Mouse (Mus musculus) hindbrain, embryonic 13.5 days (tissue): Measurements from ENCODE around the gene Cacna1i. TPM values are rescaled to one million over a fixed set of nuclear protein-coding genes. Genes with fewer than 3 reads are reported as not detected.

Experiments used
- ATAC-seq: fragments of 200-750 bp; cut with Nextera tagmentation; 2 replicates; pipeline ENCODE4 v1.8.0; 2017; ENCODE audit warnings: moderate TSS enrichment; ENCODE audit not compliant: low FRiP score
- H3K27ac ChIP-seq: fragments of 300-500 bp; sonication (generic); 2 replicates; pipeline ENCODE4 v1.5.1; 2015; ENCODE audit warnings: inconsistent platforms, mild to moderate bottlenecking, moderate library complexity
- H3K27me3 ChIP-seq: fragments of 300-500 bp; sonication (generic); 2 replicates; pipeline ENCODE4 v1.6.1; 2015; ENCODE audit warnings: mild to moderate bottlenecking, inconsistent platforms
- H3K36me3 ChIP-seq: fragments of 300-500 bp; sonication (generic); 2 replicates; pipeline ENCODE4 v1.6.1; 2015; ENCODE audit warnings: mild to moderate bottlenecking, inconsistent platforms
- H3K4me1 ChIP-seq: fragments of 300-500 bp; sonication (generic); replicated peaks from 2 replicates; pipeline ENCODE4 v1.6.1; 2015; ENCODE audit warnings: inconsistent platforms
- H3K4me2 ChIP-seq: fragments of 300-500 bp; sonication (generic); 2 replicates; pipeline ENCODE4 v1.6.1; 2015; ENCODE audit warnings: inconsistent platforms, mild to moderate bottlenecking, moderate library complexity
- H3K4me3 ChIP-seq: fragments of 300-500 bp; sonication (generic); 2 replicates; pipeline ENCODE4 v1.5.1; 2015; ENCODE audit warnings: mild to moderate bottlenecking, inconsistent platforms
- H3K9ac ChIP-seq: fragments of 300-500 bp; sonication (generic); 2 replicates; pipeline ENCODE4 v1.6.1; 2015; ENCODE audit warnings: mild to moderate bottlenecking, inconsistent platforms
- H3K9me3 ChIP-seq: fragments of 300-500 bp; sonication (generic); 2 replicates; pipeline ENCODE4 v1.6.1; 2016; ENCODE audit warnings: inconsistent platforms
- WGBS: fragments of 180-500 bp; shearing (Covaris S2); methylation state at CpG from one replicate; pipeline ENCODE4 v1.1.7; 2015; 5-methylcytosine and 5-hydroxymethylcytosine counted together
- polyA plus RNA-seq: library from polyadenylated mRNA; unstranded; fragments of >200 nt; fragmentation: Nextera tagmentation; extraction: Ambion mirVana; gene quantifications from 2 replicates; pipeline ENCODE4 v1.2.1, GENCODE M21; 2015

The Cacna1i gene
- polyA plus RNA-seq, 1 experiment from 2014 or later = 0.34 TPM

- Histone ChIP-seq H3K9me3 (no peaks in the 10 kb centered on the region), H3K4me3 (no peak overlapping the region), H3K4me2 (0 out of 2 replicates have a peak overlapping the region, but pooled peaks have one; percentile 13), H3K36me3 (no peaks in the 10 kb centered on the region), H3K27me3 (no peaks in the 10 kb centered on the region), H3K9ac (no peak overlapping the region), H3K27ac (peak overlapping the region; percentile 35; the same call in 1 of the 2 replicates), H3K4me1 (peaks cover 10% of the 10 kb centered on the region)
- WGBS = 40% methylated on average over 11 of the region's 11 CpGs
- no peak for ATAC-seq
Observed at GRCm38 (mm10) chr15:80430324-80430723, 143.3 kb downstream of the Cacna1i start.

- no peak for ATAC-seq
- no peak overlapping the region for H3K9ac ChIP-seq
- H3K4me1 ChIP-seq = peaks cover 14% of the 10 kb centered on the region
- H3K9me3 ChIP-seq = no peaks in the 10 kb centered on the region
- no peak overlapping the region for H3K4me2 ChIP-seq
- H3K27me3 ChIP-seq = no peaks in the 10 kb centered on the region
- H3K36me3 ChIP-seq = no peaks in the 10 kb centered on the region
- no peak overlapping the region for H3K27ac ChIP-seq
- 80% methylated on average over 5 of the region's 5 CpGs for WGBS
- no peak overlapping the region for H3K4me3 ChIP-seq
Observed at GRCm38 (mm10) chr15:80436961-80437360, 149.9 kb downstream of the Cacna1i start.

GRCm38 (mm10) chr15:80437996-80438395, 151.0 kb downstream of the Cacna1i start:
- H3K4me3 ChIP-seq = no peak overlapping the region
- WGBS = 70% methylated on average over 9 of the region's 9 CpGs
- no peaks in the 10 kb centered on the region for H3K9me3 ChIP-seq
- no peak for ATAC-seq
- H3K36me3 ChIP-seq = no peaks in the 10 kb centered on the region
- H3K27me3 ChIP-seq = no peaks in the 10 kb centered on the region
- H3K9ac ChIP-seq = no peak overlapping the region
- no peak overlapping the region for H3K27ac ChIP-seq
- no peak overlapping the region for H3K4me2 ChIP-seq
- H3K4me1 ChIP-seq = peaks cover 14% of the 10 kb centered on the region

GRCm38 (mm10) chr15:80438423-80438822, 151.4 kb downstream of the Cacna1i start:
- H3K9me3 ChIP-seq = no peaks in the 10 kb centered on the region
- 72% methylated on average over 9 of the region's 9 CpGs for WGBS
- H3K4me2 ChIP-seq = no peak overlapping the region
- H3K36me3 ChIP-seq = no peaks in the 10 kb centered on the region
- H3K9ac ChIP-seq = no peak overlapping the region
- ATAC-seq = no peak
- no peak overlapping the region for H3K4me3 ChIP-seq
- no peak overlapping the region for H3K27ac ChIP-seq
- no peaks in the 10 kb centered on the region for H3K27me3 ChIP-seq
- peaks cover 14% of the 10 kb centered on the region for H3K4me1 ChIP-seq

GRCm38 (mm10) chr15:80440195-80440594, 153.2 kb downstream of the Cacna1i start:
- H3K27me3 ChIP-seq = no peaks in the 10 kb centered on the region
- no peak overlapping the region for H3K27ac ChIP-seq
- no peak for ATAC-seq
- no peak overlapping the region for H3K4me3 ChIP-seq
- H3K36me3 ChIP-seq = no peaks in the 10 kb centered on the region
- peaks cover 14% of the 10 kb centered on the region for H3K4me1 ChIP-seq
- no peak overlapping the region for H3K4me2 ChIP-seq
- H3K9ac ChIP-seq = no peak overlapping the region
- H3K9me3 ChIP-seq = no peaks in the 10 kb centered on the region
- 90% methylated on average over 6 of the region's 6 CpGs for WGBS

GRCm38 (mm10) chr15:80445956-80446687, 159.1 kb downstream of the Cacna1i start:
- H3K9ac ChIP-seq = no peak overlapping the region
- H3K4me1 ChIP-seq = no peaks in the 10 kb centered on the region
- no peak overlapping the region for H3K4me2 ChIP-seq
- H3K27me3 ChIP-seq = no peaks in the 10 kb centered on the region
- no peak overlapping the region for H3K4me3 ChIP-seq
- H3K36me3 ChIP-seq = no peaks in the 10 kb centered on the region
- 79% methylated on average over 15 of the region's 15 CpGs for WGBS
- H3K9me3 ChIP-seq = no peaks in the 10 kb centered on the region
- no peak for ATAC-seq
- H3K27ac ChIP-seq = no peak overlapping the region

Other genes with a start within 250 kb of the Cacna1i start
- gene Syngr1, start 195.9 kb upstream of the Cacna1i start, polyA plus RNA-seq = 27.9 and 28.3 TPM in 2 replicates
- 613 and 622 TPM in 2 replicates for gene Rpl3, start 195.4 kb upstream of the Cacna1i start, polyA plus RNA-seq
- gene Tab1, start 154.1 kb upstream of the Cacna1i start, polyA plus RNA-seq = 38.3 and 41.2 TPM in 2 replicates
- gene Mgat3, start 113.5 kb upstream of the Cacna1i start, polyA plus RNA-seq = 12.2 and 13.0 TPM in 2 replicates
- gene Mief1, start 53.2 kb upstream of the Cacna1i start, polyA plus RNA-seq = 36.9 and 37.7 TPM in 2 replicates
- not detected in 2 replicates for gene AC140267.1, start 51.4 kb upstream of the Cacna1i start, polyA plus RNA-seq
- 115 and 118 TPM in 2 replicates for gene Atf4, start 32.1 kb upstream of the Cacna1i start, polyA plus RNA-seq
- gene Rps19bp1, start 22.9 kb upstream of the Cacna1i start, polyA plus RNA-seq = 74.7 and 75.9 TPM in 2 replicates